Mouse (Mus musculus) midbrain, embryonic 13.5 days (tissue): ENCODE measurements around the gene Vmn1r211. TPM values are rescaled to one million over a fixed set of nuclear protein-coding genes. Genes with fewer than 3 reads are reported as not detected.
"Not testable (repeated sequence)": the region's sequence is repeated elsewhere in the genome, so short reads cannot be mapped to it uniquely, and the experiment has no call there.

Experiments used
- ATAC-seq: fragments of 200-750 bp; cut with Nextera tagmentation; 2 replicates; pipeline ENCODE4 v1.8.0; 2017; ENCODE audit warnings: mild to moderate bottlenecking, moderate TSS enrichment, moderate library complexity
- H3K27ac ChIP-seq: fragments of 300-500 bp; sonication (generic); 2 replicates; pipeline ENCODE4 v1.5.1; 2015; ENCODE audit warnings: inconsistent platforms, mild to moderate bottlenecking, moderate library complexity
- H3K27me3 ChIP-seq: fragments of 300-500 bp; sonication (generic); 2 replicates; pipeline ENCODE4 v1.6.1; 2015; ENCODE audit warnings: mild to moderate bottlenecking, inconsistent platforms
- H3K36me3 ChIP-seq: fragments of 300-500 bp; sonication (generic); 2 replicates; pipeline ENCODE4 v1.6.1; 2015; ENCODE audit warnings: mild to moderate bottlenecking, inconsistent platforms
- H3K4me1 ChIP-seq: fragments of 300-500 bp; sonication (generic); replicated peaks from 2 replicates; pipeline ENCODE4 v1.6.1; 2015; ENCODE audit warnings: inconsistent platforms
- H3K4me2 ChIP-seq: fragments of 300-500 bp; sonication (generic); replicated peaks from 2 replicates; pipeline ENCODE4 v1.6.1; 2015; ENCODE audit warnings: moderate library complexity, mild to moderate bottlenecking, inconsistent platforms
- H3K4me3 ChIP-seq: fragments of 300-500 bp; sonication (generic); replicated peaks from 2 replicates; pipeline ENCODE4 v1.5.1; 2015; ENCODE audit warnings: mild to moderate bottlenecking, inconsistent platforms
- H3K9ac ChIP-seq: fragments of 300-500 bp; sonication (generic); replicated peaks from 2 replicates; pipeline ENCODE4 v1.6.1; 2015; ENCODE audit warnings: mild to moderate bottlenecking, inconsistent platforms
- H3K9me3 ChIP-seq: fragments of 300-500 bp; sonication (generic); 2 replicates; pipeline ENCODE4 v1.6.1; 2016; ENCODE audit warnings: mild to moderate bottlenecking, inconsistent platforms
- WGBS: fragments of 180-500 bp; shearing (Covaris S2); methylation state at CpG from one replicate; pipeline ENCODE4 v1.1.7; 2015; 5-methylcytosine and 5-hydroxymethylcytosine counted together
- polyA plus RNA-seq: library from polyadenylated mRNA; unstranded; fragments of >200 nt; fragmentation: Nextera tagmentation; extraction: Ambion mirVana; gene quantifications from 2 replicates; pipeline ENCODE4 v1.2.1, GENCODE M21; 2015

Vmn1r211 gene
- not detected in 2 replicates for polyA plus RNA-seq

DNA sequence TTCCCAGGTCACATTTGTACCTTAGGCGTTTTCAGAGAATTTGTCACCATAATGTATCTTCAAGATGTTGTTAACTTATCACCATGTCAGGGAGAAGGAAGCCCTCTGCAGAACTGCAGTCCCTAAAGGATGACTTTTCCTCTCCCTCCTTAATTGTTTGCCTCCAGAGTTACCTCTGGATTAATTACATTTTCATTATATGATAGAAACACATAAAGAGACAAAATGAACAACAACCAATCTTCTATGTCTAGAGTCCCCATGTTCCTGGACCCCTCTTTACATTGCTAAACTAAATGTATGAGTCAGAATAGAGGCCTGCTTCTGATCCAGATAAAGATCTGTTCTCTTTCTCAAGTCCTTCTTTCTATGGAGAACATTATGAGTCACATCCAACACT, at the start of gene Vmn1r211:
Gene Vmn1r211 (minus strand): TSS at position 101 of the 400 bp plus-strand sequence.
- Histone ChIP-seq H3K9me3 (no peaks in the 10 kb centered on the region), H3K4me2 (no peak within 1 kb of the TSS), H3K4me3 (no peak within 1 kb of the TSS), H3K9ac (no peak within 1 kb of the TSS), H3K36me3 (no peaks in the 10 kb centered on the region), H3K4me1 (no peaks in the 10 kb centered on the region), H3K27ac (no peak within 1 kb of the TSS), H3K27me3 (no peaks in the 10 kb centered on the region)
- ATAC-seq: no peak
- WGBS: 70% methylated on average over 1 of the region's 1 CpGs

GRCm38 (mm10) chr13:22884105-22884504, 26.7 kb upstream of the Vmn1r211 start, which contains the start of gene Vmn1r212:
Gene Vmn1r212, minus strand, starts transcription at chr13:22884205.
- 86% methylated on average over 4 of the region's 4 CpGs for WGBS
- Histone ChIP-seq H3K4me3 (no peak within 1 kb of the TSS), H3K9ac (no peak within 1 kb of the TSS), H3K4me2 (no peak within 1 kb of the TSS), H3K27ac (no peak within 1 kb of the TSS), H3K27me3 (no peaks in the 10 kb centered on the region), H3K36me3 (no peaks in the 10 kb centered on the region), H3K9me3 (no peaks in the 10 kb centered on the region), H3K4me1 (no peaks in the 10 kb centered on the region)
- no peak for ATAC-seq

- Histone ChIP-seq H3K9ac (no peak overlapping the region), H3K27me3 (no peaks in the 10 kb centered on the region), H3K9me3 (peaks cover 4% of the 10 kb centered on the region; the same call in 1 of the 2 replicates), H3K36me3 (no peaks in the 10 kb centered on the region), H3K4me2 (no peak overlapping the region), H3K27ac (no peak overlapping the region), H3K4me1 (no peaks in the 10 kb centered on the region), H3K4me3 (no peak overlapping the region)
- no peak for ATAC-seq
- 100% methylated on average over 1 of the region's 1 CpGs for WGBS
Observed at GRCm38 (mm10) chr13:22879257-22879656, 21.9 kb upstream of the Vmn1r211 start.

- no peaks in the 10 kb centered on the region for H3K4me1 ChIP-seq
Observed at GRCm38 (mm10) chr13:22854760-22855159, 2.6 kb downstream of the Vmn1r211 start.

DNA sequence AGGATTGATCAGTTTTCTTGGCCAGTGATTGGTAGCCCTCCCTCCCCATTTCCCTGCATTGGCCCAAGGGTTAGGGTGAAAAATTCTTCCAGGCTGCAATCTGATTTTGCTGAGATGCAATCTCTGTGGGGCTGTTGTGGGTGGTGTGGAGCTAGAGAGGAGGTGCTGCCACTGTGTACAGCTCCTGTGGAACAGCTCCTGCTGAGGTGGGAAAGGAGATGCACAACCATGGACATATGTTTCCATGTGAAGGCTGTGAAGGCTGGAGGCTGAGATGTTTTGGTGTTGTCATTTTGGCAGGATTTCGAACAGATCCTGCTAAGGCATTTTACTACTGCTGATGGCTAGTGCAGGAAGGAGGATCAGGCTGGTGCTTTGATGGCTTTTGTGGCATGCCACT, 10.6 kb downstream of the Vmn1r211 start:
- no peaks in the 10 kb centered on the region for H3K36me3 ChIP-seq
- H3K4me3 ChIP-seq: no peak overlapping the region
- no peak overlapping the region for H3K27ac ChIP-seq
- H3K4me2 ChIP-seq: no peak overlapping the region
- no peaks in the 10 kb centered on the region for H3K4me1 ChIP-seq
- no peaks in the 10 kb centered on the region for H3K27me3 ChIP-seq
- WGBS: 78% methylated on average over 1 of the region's 1 CpGs
- no peaks in the 10 kb centered on the region for H3K9me3 ChIP-seq
- H3K9ac ChIP-seq: no peak overlapping the region
- ATAC-seq: no peak

More at GRCm38 (mm10) chr13:22854760-22855159, 2.6 kb downstream of the Vmn1r211 start:
- Histone ChIP-seq H3K36me3 (no peaks in the 10 kb centered on the region), H3K9me3 (no peaks in the 10 kb centered on the region), H3K27me3 (no peaks in the 10 kb centered on the region), H3K27ac (no peak overlapping the region), H3K9ac (no peak overlapping the region), H3K4me2 (no peak overlapping the region), H3K4me3 (no peak overlapping the region)
- 73% methylated on average over 4 of the region's 4 CpGs for WGBS
- no peak for ATAC-seq

DNA sequence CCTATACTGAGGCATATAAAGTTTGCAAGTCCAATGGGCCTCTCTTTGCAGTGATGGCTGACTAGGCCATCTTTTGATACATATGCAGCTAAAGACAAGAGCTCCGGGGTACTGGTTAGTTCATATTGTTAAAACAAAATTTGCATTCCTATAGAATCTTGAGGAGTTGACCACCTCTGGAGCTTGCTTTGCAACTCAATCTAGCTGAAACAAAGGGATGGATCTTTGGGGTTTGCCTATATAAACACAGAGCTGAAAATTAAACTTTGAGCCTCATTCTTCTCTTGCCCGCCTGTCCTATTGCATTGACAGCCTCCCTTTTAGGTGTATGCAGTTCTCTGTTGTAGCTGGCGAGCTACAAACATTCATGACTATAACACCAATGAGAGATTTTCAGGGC, 13.1 kb downstream of the Vmn1r211 start:
- not testable (repeated sequence) for H3K4me1 ChIP-seq, H3K4me3 ChIP-seq, H3K9ac ChIP-seq, H3K27ac ChIP-seq, H3K36me3 ChIP-seq, H3K27me3 ChIP-seq, H3K9me3 ChIP-seq, H3K4me2 ChIP-seq, ATAC-seq
- WGBS: 38% methylated on average over 3 of the region's 3 CpGs

GRCm38 (mm10) chr13:22831248-22831647, 26.1 kb downstream of the Vmn1r211 start, which contains the start of gene Vmn1r210:
Gene Vmn1r210, minus strand, starts transcription at chr13:22831348.
- Histone ChIP-seq H3K9ac (no peak within 1 kb of the TSS), H3K36me3 (no peaks in the 10 kb centered on the region), H3K4me2 (no peak within 1 kb of the TSS), H3K4me1 (no peaks in the 10 kb centered on the region; the same call in 1 of the 2 replicates), H3K4me3 (no peak within 1 kb of the TSS), H3K9me3 (no peaks in the 10 kb centered on the region), H3K27me3 (no peaks in the 10 kb centered on the region), H3K27ac (no peak within 1 kb of the TSS)
- ATAC-seq: no peak
- 70% methylated on average over 4 of the region's 4 CpGs for WGBS

GRCm38 (mm10) chr13:22829395-22829794, 28.0 kb downstream of the Vmn1r211 start:
- H3K9ac ChIP-seq, H3K4me3 ChIP-seq, ATAC-seq, H3K9me3 ChIP-seq, H3K36me3 ChIP-seq, H3K27me3 ChIP-seq, H3K4me1 ChIP-seq, H3K27ac ChIP-seq, H3K4me2 ChIP-seq: not testable (repeated sequence)
- 40% methylated on average over 7 of the region's 7 CpGs for WGBS

GRCm38 (mm10) chr13:22821601-22822000, 35.8 kb downstream of the Vmn1r211 start:
- H3K36me3 ChIP-seq, H3K9me3 ChIP-seq, H3K9ac ChIP-seq, H3K4me3 ChIP-seq, ATAC-seq, H3K27ac ChIP-seq, H3K27me3 ChIP-seq, H3K4me1 ChIP-seq, H3K4me2 ChIP-seq: not testable (repeated sequence)
- WGBS: 90% methylated on average over 1 of the region's 1 CpGs

GRCm38 (mm10) chr13:22809582-22809981, 47.8 kb downstream of the Vmn1r211 start, which contains the start of gene Vmn1r209:
Gene Vmn1r209, minus strand, starts transcription at chr13:22809682.
- ATAC-seq, H3K4me2 ChIP-seq, H3K4me3 ChIP-seq, H3K4me1 ChIP-seq, H3K27ac ChIP-seq, H3K9me3 ChIP-seq, H3K9ac ChIP-seq, H3K36me3 ChIP-seq, H3K27me3 ChIP-seq: not testable (repeated sequence)

Other genes starting within 250 kb of the Vmn1r211 start
- gene Vmn1r206, start 233.3 kb downstream of the Vmn1r211 start, polyA plus RNA-seq: not detected in 2 replicates
- not detected in 2 replicates for gene Vmn1r207-ps, start 127.9 kb downstream of the Vmn1r211 start, polyA plus RNA-seq
- not detected in 2 replicates for gene Vmn1r208, start 80.2 kb downstream of the Vmn1r211 start, polyA plus RNA-seq
- not detected in 2 replicates for gene Vmn1r209, start 47.9 kb downstream of the Vmn1r211 start, polyA plus RNA-seq
- gene Vmn1r210, start 26.2 kb downstream of the Vmn1r211 start, polyA plus RNA-seq: not detected in 2 replicates
- gene Vmn1r212, start 26.6 kb upstream of the Vmn1r211 start, polyA plus RNA-seq: not detected in 2 replicates
- gene Vmn1r213, start 150.1 kb upstream of the Vmn1r211 start, polyA plus RNA-seq: not detected in 2 replicates
- not detected in 2 replicates for gene Vmn1r214, start 172.9 kb upstream of the Vmn1r211 start, polyA plus RNA-seq
- not detected in 2 replicates for gene Vmn1r215, start 210.5 kb upstream of the Vmn1r211 start, polyA plus RNA-seq